Mouse (Mus musculus) CH12.LX (cell line): ENCODE measurements at regions not wholly inside any gene's neighbourhood (a gene's known extent, or its start where the extent isn't known, plus 50 kb on each side); places are given as distances from the start of the nearest gene placed in this dataset.

Source experiments
- DNase-seq: peaks from one replicate; pipeline ENCODE4 v3.0.0-alpha.2; 2013; ENCODE audit errors: extremely low read depth
- H3K27ac ChIP-seq: 2 replicates; pipeline ENCODE4 v1.5.1; 2012; ENCODE audit warnings: low read depth, mild to moderate bottlenecking, control low read depth, moderate library complexity; ENCODE audit not compliant: insufficient read depth
- H3K27me3 ChIP-seq: replicated peaks from 2 replicates; pipeline ENCODE3; 2012; ENCODE audit warnings: inconsistent platforms
- H3K36me3 ChIP-seq, 2 experiments: replicated peaks in 1 of 2; 2 replicates each; pipeline versions ENCODE3 to v1.6.1; 2012; ENCODE audit warnings: inconsistent platforms in 1 of 2, low read length in 1 of 2, mild to moderate bottlenecking in 1 of 2, mixed read lengths in 1 of 2, moderate library complexity in 1 of 2; ENCODE audit not compliant: control insufficient read depth in 1 of 2, insufficient read depth in 1 of 2
- H3K4me1 ChIP-seq, 2 experiments: 2 replicates each; pipeline ENCODE4 v1.6.1; 2012; ENCODE audit warnings: inconsistent platforms in 1 of 2, moderate library complexity in 1 of 2; ENCODE audit not compliant: insufficient read depth in 2 of 2, control insufficient read depth in 1 of 2
- H3K4me2 ChIP-seq: 2 replicates; pipeline ENCODE4 v1.6.1; 2012; ENCODE audit warnings: low read depth, mild to moderate bottlenecking, control low read depth; ENCODE audit not compliant: poor library complexity, insufficient read depth, severe bottlenecking
- H3K4me3 ChIP-seq, 3 experiments: fragments of 150-350 bp in 1 of 3; sonication (generic) in 1 of 3; replicated peaks in 1 of 3; 2 replicates each; pipeline versions ENCODE3 to v1.5.1; 2011 to 2012; ENCODE audit warnings: low read depth in 2 of 3, low read length in 2 of 3, mild to moderate bottlenecking in 2 of 3, moderate library complexity in 2 of 3, control low read depth in 1 of 3, improper control_type of control experiment in 1 of 3, inconsistent platforms in 1 of 3, mixed read lengths in 1 of 3; ENCODE audit not compliant: poor library complexity in 1 of 3
- H3K79me2 ChIP-seq: replicated peaks from 2 replicates; pipeline ENCODE4 v1.6.1; 2012; ENCODE audit warnings: mild to moderate bottlenecking, moderate library complexity; ENCODE audit not compliant: control insufficient read depth, poor library complexity, insufficient read depth, severe bottlenecking; ENCODE audit errors: extremely low read depth
- H3K9ac ChIP-seq: 2 replicates; pipeline ENCODE4 v1.6.1; 2012; ENCODE audit warnings: low read depth, mild to moderate bottlenecking, control low read depth, moderate library complexity; ENCODE audit not compliant: insufficient read depth
- H3K9me3 ChIP-seq: replicated peaks from 2 replicates; pipeline ENCODE3; 2012; ENCODE audit warnings: low read length, inconsistent platforms, mixed read lengths
- CHD2 ChIP-seq: IDR thresholded peaks from 2 replicates; pipeline ENCODE4 v1.6.1; 2011; ENCODE audit warnings: low read length, improper control_type of control experiment
- CTCF ChIP-seq, 2 experiments: IDR thresholded peaks in 1 of 2; conservative IDR thresholded peaks in 1 of 2; 2 replicates each; pipeline ENCODE4 v1.5.1; 2011 to 2012; ENCODE audit warnings: low read depth in 2 of 2, low read length in 2 of 2, improper control_type of control experiment in 1 of 2, inconsistent platforms in 1 of 2, mild to moderate bottlenecking in 1 of 2, moderate library complexity in 1 of 2
- E2F4 ChIP-seq: IDR thresholded peaks from 2 replicates; pipeline ENCODE4 v1.6.1; 2011; ENCODE audit warnings: low read depth, low read length, improper control_type of control experiment; ENCODE audit not compliant: insufficient replicate concordance
- ELF1 ChIP-seq: IDR thresholded peaks from 2 replicates; pipeline ENCODE4 v1.6.1; 2014; ENCODE audit warnings: low read depth, mild to moderate bottlenecking, inconsistent platforms, low read length, improper control_type of control experiment
- EP300 ChIP-seq: IDR thresholded peaks from 2 replicates; pipeline ENCODE4 v1.6.1; 2011; ENCODE audit warnings: low read length, improper control_type of control experiment
- ETS1 ChIP-seq: conservative IDR thresholded peaks from 2 replicates; pipeline ENCODE4 v1.6.1; 2012; ENCODE audit warnings: low read depth, mild to moderate bottlenecking, inconsistent platforms, low read length, improper control_type of control experiment, moderate library complexity
- GABPA ChIP-seq: IDR thresholded peaks from 2 replicates; pipeline ENCODE4 v1.6.1; 2012; ENCODE audit warnings: low read depth, low read length, improper control_type of control experiment, inconsistent platforms; ENCODE audit not compliant: insufficient replicate concordance
- JUN ChIP-seq: IDR thresholded peaks from 2 replicates; pipeline ENCODE4 v1.6.1; 2011; ENCODE audit warnings: low read depth, mild to moderate bottlenecking, low read length, improper control_type of control experiment, moderate library complexity; ENCODE audit not compliant: insufficient read depth
- JUND ChIP-seq: conservative IDR thresholded peaks from 2 replicates; pipeline ENCODE4 v1.6.1; 2011; ENCODE audit warnings: low read depth, low read length, improper control_type of control experiment
- MAFK ChIP-seq: IDR thresholded peaks from 2 replicates; pipeline ENCODE4 v1.6.1; 2011; ENCODE audit warnings: low read length, improper control_type of control experiment; ENCODE audit not compliant: insufficient replicate concordance
- MAX ChIP-seq: IDR thresholded peaks from 2 replicates; pipeline ENCODE4 v1.6.1; 2011; ENCODE audit warnings: low read length, improper control_type of control experiment
- MEF2A ChIP-seq: IDR thresholded peaks from 2 replicates; pipeline ENCODE4 v1.6.1; 2014; ENCODE audit warnings: low read depth, mild to moderate bottlenecking, inconsistent platforms, low read length, improper control_type of control experiment, borderline replicate concordance
- MXI1 ChIP-seq: IDR thresholded peaks from 2 replicates; pipeline ENCODE4 v1.6.1; 2011; ENCODE audit warnings: mild to moderate bottlenecking, low read depth, low read length, improper control_type of control experiment
- POLR2A ChIP-seq: IDR thresholded peaks from 2 replicates; pipeline ENCODE4 v1.6.1; 2011; ENCODE audit warnings: low read depth, mild to moderate bottlenecking, improper control_type of control experiment, low read length
- RAD21 ChIP-seq: IDR thresholded peaks from 2 replicates; pipeline ENCODE4 v1.6.1; 2011; ENCODE audit warnings: low read depth, mild to moderate bottlenecking, low read length, improper control_type of control experiment, moderate library complexity
- RCOR1 ChIP-seq: conservative IDR thresholded peaks from 2 replicates; pipeline ENCODE4 v1.6.1; 2012; ENCODE audit warnings: low read depth, mild to moderate bottlenecking, inconsistent platforms, low read length, improper control_type of control experiment
- SIN3A ChIP-seq: IDR thresholded peaks from 2 replicates; pipeline ENCODE4 v1.6.1; 2012; ENCODE audit warnings: low read length, improper control_type of control experiment, inconsistent platforms
- USF1 ChIP-seq: IDR thresholded peaks from 2 replicates; pipeline ENCODE4 v1.6.1; 2014; ENCODE audit warnings: low read depth, mild to moderate bottlenecking, inconsistent platforms, low read length, improper control_type of control experiment
- ZC3H11A ChIP-seq: IDR thresholded peaks from 2 replicates; pipeline ENCODE4 v1.6.1; 2012; ENCODE audit warnings: low read depth, mild to moderate bottlenecking, inconsistent platforms, low read length, improper control_type of control experiment
- ZKSCAN1 ChIP-seq: IDR thresholded peaks from 2 replicates; pipeline ENCODE4 v1.6.1; 2012; ENCODE audit warnings: low read depth, inconsistent platforms, low read length, improper control_type of control experiment, borderline replicate concordance
- ZMIZ1 ChIP-seq: IDR thresholded peaks from 2 replicates; pipeline ENCODE4 v1.6.1; 2012; ENCODE audit warnings: low read depth, mild to moderate bottlenecking, inconsistent platforms, low read length, improper control_type of control experiment
- ZNF384 ChIP-seq: IDR thresholded peaks from 2 replicates; pipeline ENCODE4 v1.6.1; 2012; ENCODE audit warnings: low read depth, low read length, improper control_type of control experiment, inconsistent platforms
- dilution Hi-C: fragments of 300-500 bp; cut with MboI; formaldehyde crosslinking; loops from 2 replicates; pipeline ENCODE4 v1.14.3; 2020; ENCODE audit warnings: low sequenced_read_pairs; ENCODE audit not compliant: extremely low pct_unique_long_range_greater_than_20kb, extremely low pct_ligation_motif_present
- in situ Hi-C: fragments of 300-500 bp; cut with MboI; formaldehyde crosslinking; loops from 3 replicates; pipeline ENCODE4 v1.14.3; 2019; ENCODE audit warnings: low sequenced_read_pairs, low pct_ligation_motif_present, low pct_unique_long_range_greater_than_20kb, mixed read lengths

DNA sequence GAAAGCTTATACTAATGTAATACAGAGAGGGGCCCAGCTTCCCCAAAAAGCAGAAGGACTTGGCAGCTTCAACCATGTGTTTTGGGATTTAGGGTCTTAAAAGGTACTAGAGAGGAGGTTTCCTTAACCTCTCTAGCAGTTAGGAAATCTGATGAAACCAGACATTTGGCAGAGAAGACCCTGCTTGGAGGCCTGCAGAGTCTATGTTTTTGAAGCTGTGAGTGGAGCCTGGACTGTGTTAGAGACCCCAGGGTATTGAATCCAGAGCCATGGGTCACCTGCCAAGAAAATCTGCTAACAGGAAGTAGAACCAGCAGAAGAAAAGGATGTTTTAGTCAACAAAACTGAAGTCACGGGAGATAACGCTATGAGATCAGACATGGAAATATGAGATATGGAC is 551.2 kb upstream of the Impad1 start:
- dilution Hi-C loops (no loop called here), in situ Hi-C loops (no loop called here)
- no peak overlapping the region for H3K9ac ChIP-seq
- H3K27me3 ChIP-seq, result no peaks in the 10 kb centered on the region
- DNase-seq, result no peak
- H3K4me3 ChIP-seq, result no peak overlapping the region
- H3K36me3 ChIP-seq, result no peaks in the 10 kb centered on the region
- TF ChIP-seq GABPA, result no peak
- no peak for TF ChIP-seq ZKSCAN1
- no peak for TF ChIP-seq MAFK
- TF ChIP-seq ELF1, result no peak
- no peak for TF ChIP-seq JUN
- no peak for TF ChIP-seq MAX
- TF ChIP-seq POLR2A, result no peak
- no peak for TF ChIP-seq RCOR1
- no peak for TF ChIP-seq CTCF (conservative IDR thresholded peaks at IDR 0.05 in 1 of 2, IDR thresholded peaks at IDR 0.05 in 1 of 2; ENCODE audit: low read depth in 2 of 2, low read length in 2 of 2)
- no peak for TF ChIP-seq ETS1
- no peak for TF ChIP-seq SIN3A
- TF ChIP-seq CHD2, result no peak
- no peak for TF ChIP-seq E2F4
- no peak for TF ChIP-seq EP300
- no peak for TF ChIP-seq MEF2A
- no peak for TF ChIP-seq RAD21
- TF ChIP-seq JUND, result no peak
- no peaks in the 10 kb centered on the region for H3K4me1 ChIP-seq
- H3K79me2 ChIP-seq, result no peaks in the 10 kb centered on the region
- H3K9me3 ChIP-seq, result no peaks in the 10 kb centered on the region
- no peak overlapping the region for H3K27ac ChIP-seq
- H3K4me2 ChIP-seq, result no peak overlapping the region

DNA sequence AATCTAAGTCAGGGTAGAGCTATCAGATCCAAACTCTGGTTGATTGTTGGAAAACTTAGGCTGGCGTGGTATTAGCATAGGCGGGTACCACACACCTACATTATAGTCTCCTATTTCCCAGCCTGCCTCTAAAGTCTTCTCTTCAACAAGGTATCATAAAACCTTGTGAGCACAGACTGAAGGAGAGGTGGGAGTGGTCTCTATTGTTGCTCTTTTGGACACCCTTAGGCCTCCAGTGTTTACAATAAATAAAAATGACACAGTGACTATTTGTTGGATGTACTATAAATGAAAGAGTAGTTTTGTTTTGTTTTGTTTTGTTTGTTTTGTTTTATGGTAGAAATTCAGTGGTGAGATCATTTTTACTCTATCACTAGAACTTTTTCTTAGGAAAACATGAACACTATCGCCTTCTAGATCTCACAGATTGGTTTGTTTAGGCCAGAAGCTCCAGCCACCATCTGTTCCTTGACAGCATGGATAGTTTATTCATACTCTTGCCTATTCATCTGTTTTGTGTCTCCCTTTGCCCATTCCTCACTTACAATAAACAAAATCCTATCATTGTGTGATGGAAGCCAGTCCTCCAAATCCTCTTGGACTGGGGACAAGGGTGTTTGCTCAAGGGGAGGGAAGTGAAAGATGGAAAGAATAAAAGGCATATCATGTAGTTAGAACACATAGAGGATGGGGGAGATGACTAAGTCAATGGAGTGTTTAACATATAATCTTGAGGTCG is 544.2 kb upstream of the Impad1 start:
- dilution Hi-C loops (no loop called here), in situ Hi-C loops (no loop called here)
- Histone ChIP-seq H3K36me3 (no peaks in the 10 kb centered on the region), H3K27me3 (no peaks in the 10 kb centered on the region), H3K9me3 (no peaks in the 10 kb centered on the region), H3K9ac (no peak overlapping the region), H3K4me1 (no peaks in the 10 kb centered on the region), H3K27ac (no peak overlapping the region), H3K79me2 (no peaks in the 10 kb centered on the region), H3K4me2 (no peak overlapping the region), H3K4me3 (no peak overlapping the region)
- no peak for DNase-seq
- TF ChIP-seq E2F4, result no peak
- TF ChIP-seq ZMIZ1, result no peak
- no peak for TF ChIP-seq ZNF384
- no peak for TF ChIP-seq MXI1
- no peak for TF ChIP-seq USF1
- TF ChIP-seq ZC3H11A, result no peak
- TF ChIP-seq JUN, result no peak
